Mouse (Mus musculus) forebrain, embryonic 15.5 days (tissue): Measurements from ENCODE around the gene Gm17364. TPM values are rescaled to one million over a fixed set of nuclear protein-coding genes. Genes with fewer than 3 reads are reported as not detected.

ENCODE experiments used
- ATAC-seq: fragments of 200-750 bp; cut with Nextera tagmentation; replicated peaks from 2 replicates; pipeline ENCODE4 v1.8.0; 2017; ENCODE audit warnings: mild to moderate bottlenecking, moderate TSS enrichment, moderate library complexity
- H3K27ac ChIP-seq: fragments of 300-500 bp; sonication (generic); replicated peaks from 2 replicates; pipeline ENCODE4 v1.5.1; 2015; ENCODE audit warnings: mild to moderate bottlenecking, inconsistent platforms
- H3K27me3 ChIP-seq: fragments of 300-500 bp; sonication (generic); 2 replicates; pipeline ENCODE4 v1.6.1; 2015; ENCODE audit warnings: inconsistent platforms
- H3K36me3 ChIP-seq: fragments of 300-500 bp; sonication (generic); 2 replicates; pipeline ENCODE4 v1.6.1; 2015; ENCODE audit warnings: mild to moderate bottlenecking, inconsistent platforms
- H3K4me1 ChIP-seq: fragments of 300-500 bp; sonication (generic); 2 replicates; pipeline ENCODE4 v1.6.1; 2015; ENCODE audit warnings: inconsistent platforms
- H3K4me2 ChIP-seq: fragments of 300-500 bp; sonication (generic); replicated peaks from 2 replicates; pipeline ENCODE4 v1.6.1; 2015; ENCODE audit warnings: mild to moderate bottlenecking, inconsistent platforms
- H3K4me3 ChIP-seq: fragments of 300-500 bp; sonication (generic); 2 replicates; pipeline ENCODE4 v1.5.1; 2015; ENCODE audit warnings: mild to moderate bottlenecking, inconsistent platforms
- H3K9ac ChIP-seq: fragments of 300-500 bp; sonication (generic); replicated peaks from 2 replicates; pipeline ENCODE4 v1.6.1; 2015; ENCODE audit warnings: mild to moderate bottlenecking, inconsistent platforms
- H3K9me3 ChIP-seq: fragments of 300-500 bp; sonication (generic); 2 replicates; pipeline ENCODE4 v1.6.1; 2016; ENCODE audit warnings: inconsistent platforms
- whole genome bisulfite sequencing: fragments of 180-500 bp; shearing (Covaris S2); methylation state at CpG from one replicate; pipeline ENCODE4 v1.1.7; 2015; ENCODE audit warnings: mixed read lengths; 5-methylcytosine and 5-hydroxymethylcytosine counted together
- polyA plus RNA-seq: library from polyadenylated mRNA; unstranded; fragments of >200 nt; fragmentation: Nextera tagmentation; extraction: Ambion mirVana; gene quantifications from 2 replicates; pipeline ENCODE4 v1.2.1, GENCODE M21; 2015

The Gm17364 gene
- polyA plus RNA-seq, 1 experiment from 2014 or later, result not detected

- Histone ChIP-seq H3K9me3 (no peaks in the 10 kb centered on the region), H3K27ac (0 out of 2 replicates have a peak overlapping the region, but pooled peaks have one; percentile 67), H3K9ac (no peak overlapping the region), H3K4me3 (no peak overlapping the region), H3K4me2 (no peak overlapping the region), H3K27me3 (no peaks in the 10 kb centered on the region), H3K36me3 (no peaks in the 10 kb centered on the region), H3K4me1 (peaks cover 10% of the 10 kb centered on the region)
- 90% methylated on average over 15 of the region's 15 CpGs for WGBS
- ATAC-seq, result peak; percentile 26; the same call in 1 of the 2 replicates
Observed at GRCm38 (mm10) chr13:41232209-41232608, 41.6 kb downstream of the Gm17364 start.

GRCm38 (mm10) chr13:41231389-41231983 is 42.3 kb downstream of the Gm17364 start:
- Histone ChIP-seq H3K36me3 (no peaks in the 10 kb centered on the region), H3K27me3 (no peaks in the 10 kb centered on the region), H3K4me1 (peaks cover 10% of the 10 kb centered on the region), H3K9me3 (no peaks in the 10 kb centered on the region), H3K4me3 (no peak overlapping the region), H3K9ac (no peak overlapping the region), H3K4me2 (peak overlapping the region; percentile 17; the same call in 1 of the 2 replicates), H3K27ac (peak overlapping the region; percentile 67)
- WGBS, result 40% methylated on average over 12 of the region's 12 CpGs
- ATAC-seq, result peak; percentile 90

GRCm38 (mm10) chr13:41230256-41230655 is 43.5 kb downstream of the Gm17364 start:
- WGBS, result 90% methylated on average over 5 of the region's 5 CpGs
- Histone ChIP-seq H3K4me3 (no peak overlapping the region), H3K4me2 (no peak overlapping the region), H3K9ac (no peak overlapping the region), H3K36me3 (no peaks in the 10 kb centered on the region), H3K4me1 (peaks cover 10% of the 10 kb centered on the region), H3K27ac (no peak overlapping the region), H3K9me3 (no peaks in the 10 kb centered on the region), H3K27me3 (no peaks in the 10 kb centered on the region)
- ATAC-seq, result no peak

- Histone ChIP-seq H3K4me2 (no peak overlapping the region), H3K36me3 (no peaks in the 10 kb centered on the region), H3K4me3 (no peak overlapping the region), H3K27me3 (no peaks in the 10 kb centered on the region), H3K9me3 (no peaks in the 10 kb centered on the region), H3K27ac (no peak overlapping the region), H3K4me1 (peaks cover 10% of the 10 kb centered on the region), H3K9ac (no peak overlapping the region)
- no peak for ATAC-seq
- WGBS, result 92% methylated on average over 5 of the region's 5 CpGs
Observed at GRCm38 (mm10) chr13:41228060-41228459, 45.7 kb downstream of the Gm17364 start.

- ATAC-seq, result no peak
- H3K27ac ChIP-seq, result no peak overlapping the region
- no peaks in the 10 kb centered on the region for H3K27me3 ChIP-seq
- 86% methylated on average over 5 of the region's 5 CpGs for WGBS
- H3K4me1 ChIP-seq, result peaks cover 4% of the 10 kb centered on the region; the same call in 1 of the 2 replicates
- H3K4me2 ChIP-seq, result no peak overlapping the region
- H3K9me3 ChIP-seq, result no peaks in the 10 kb centered on the region
- H3K9ac ChIP-seq, result no peak overlapping the region
- no peaks in the 10 kb centered on the region for H3K36me3 ChIP-seq
- no peak overlapping the region for H3K4me3 ChIP-seq
Observed at GRCm38 (mm10) chr13:41226513-41226912, 47.3 kb downstream of the Gm17364 start.

Other genes starting within 250 kb of the Gm17364 start
- gene Mak, start 194.3 kb downstream of the Gm17364 start, polyA plus RNA-seq, result 0.93 and 1.6 TPM in 2 replicates
- not detected in 2 replicates for gene Gcm2, start 162.9 kb downstream of the Gm17364 start, polyA plus RNA-seq
- gene Sycp2l, start 159.7 kb downstream of the Gm17364 start, polyA plus RNA-seq, result not detected in 2 replicates
- gene Elovl2, start 53.6 kb downstream of the Gm17364 start, polyA plus RNA-seq, result 45.5 and 47.4 TPM in 2 replicates
- gene Smim13, start 24.1 kb downstream of the Gm17364 start, polyA plus RNA-seq, result 22.3 and 25.0 TPM in 2 replicates
- 25.4 and 26.5 TPM in 2 replicates for gene Nedd9, start 213.4 kb upstream of the Gm17364 start, polyA plus RNA-seq